Mouse (Mus musculus) testis, adult 2 months (tissue): ENCODE measurements around the gene Zmiz2.

ENCODE experiments used
- CTCF ChIP-seq: fragments of 200-500 bp; IDR thresholded peaks from 2 replicates; pipeline ENCODE4 v1.5.1; 2012; ENCODE audit warnings: low read depth, mild to moderate bottlenecking, inconsistent platforms, low read length, moderate library complexity; ENCODE audit not compliant: control insufficient read depth, insufficient read depth, insufficient replicate concordance
- POLR2A ChIP-seq: fragments of 200-500 bp; IDR thresholded peaks from 2 replicates; pipeline ENCODE4 v1.6.1; 2012; ENCODE audit warnings: low read depth, mild to moderate bottlenecking, inconsistent platforms, low read length, moderate library complexity; ENCODE audit not compliant: control insufficient read depth

DNA sequence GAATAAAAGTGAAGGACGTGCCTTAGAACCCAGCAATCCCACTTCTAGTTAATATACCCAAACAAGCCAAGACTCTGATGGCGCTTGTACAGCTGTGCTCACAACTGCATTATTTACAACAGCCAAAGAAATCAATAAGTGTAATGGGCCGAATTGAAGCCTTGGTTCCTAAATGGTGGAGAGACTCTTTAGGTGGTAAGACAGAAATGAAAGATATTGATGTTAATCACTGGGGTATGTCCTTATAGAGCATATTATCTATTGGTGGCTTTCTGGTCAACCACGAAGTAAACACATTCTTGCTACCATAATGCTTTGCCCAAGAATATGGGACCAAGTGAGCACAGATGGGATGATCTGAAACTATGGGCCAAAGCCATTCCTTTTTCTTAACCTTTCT lies 51.3 kb downstream of the Zmiz2 start:
- no peak for TF ChIP-seq CTCF
- no peak for TF ChIP-seq POLR2A
